Mouse (Mus musculus) ovary, adult 18-20 months (tissue): ENCODE measurements around the gene Stx12.
"Not testable (repeated sequence)": the region's sequence is repeated elsewhere in the genome, so short reads cannot be mapped to it uniquely, and the experiment has no call there.

Source experiments
- DNase-seq: peaks from one replicate; pipeline ENCODE4 v3.0.0; 2022; ENCODE audit warnings: low spot score, mixed read lengths

Gene Stx12

GRCm38 (mm10) chr4:132884064-132884843 lies at the start of gene Stx12:
Stx12 (minus strand) TSS chr4:132884509.
- DNase-seq, result peak; percentile 84

DNA sequence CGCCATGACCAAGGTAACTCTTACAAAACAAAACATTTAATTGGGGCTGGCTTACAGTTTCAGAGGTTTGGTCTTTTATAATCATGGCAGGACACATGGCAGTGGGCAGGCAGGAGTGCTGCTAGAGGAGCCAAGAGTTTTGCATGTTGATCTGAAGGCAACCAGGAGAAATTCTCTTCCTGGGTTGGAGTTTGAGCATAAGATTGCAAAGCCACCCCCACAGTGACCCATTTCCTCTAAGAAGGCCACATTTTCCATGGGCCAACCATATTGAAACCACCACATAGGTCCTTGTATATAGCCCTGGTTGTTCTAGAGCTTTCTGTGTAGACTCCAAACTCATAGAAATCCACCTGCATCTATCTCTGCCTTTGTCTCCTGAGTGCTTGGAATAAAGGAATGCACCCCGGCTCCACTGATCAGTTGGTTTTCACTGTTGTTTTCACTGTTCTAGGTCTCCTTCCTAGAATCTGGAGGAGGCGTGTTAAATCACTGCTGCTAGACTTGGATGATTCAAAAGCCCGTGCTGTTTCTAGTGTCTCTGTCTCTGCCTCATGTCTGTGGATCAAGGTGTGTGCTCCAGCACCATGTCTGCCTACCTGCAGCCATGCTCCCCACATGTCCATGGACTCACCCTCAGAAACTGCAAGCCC lies 48.6 kb upstream of the Stx12 start:
- DNase-seq, result no peak

DNA sequence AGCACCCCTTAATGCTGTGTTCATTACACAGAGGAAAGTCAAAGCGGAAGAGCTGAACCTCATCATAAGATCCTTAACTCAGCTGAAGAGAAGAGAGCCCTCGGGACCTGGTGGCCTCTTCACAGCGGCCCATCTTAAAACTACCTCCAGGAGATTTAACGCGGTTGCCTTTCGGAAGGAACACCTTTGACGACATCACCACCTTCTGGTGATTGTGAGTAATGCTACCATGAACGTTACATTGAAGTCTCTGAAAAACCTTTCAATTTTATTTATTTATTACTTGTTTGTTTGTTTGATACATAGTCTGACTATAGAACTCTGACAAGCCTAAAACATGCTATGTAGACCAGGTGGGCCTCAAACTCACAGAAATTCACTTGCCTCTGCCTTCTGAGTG lies 46.5 kb upstream of the Stx12 start:
- DNase-seq, result no peak

GRCm38 (mm10) chr4:132926520-132926919 lies 42.2 kb upstream of the Stx12 start:
- not testable (repeated sequence) for DNase-seq

DNA sequence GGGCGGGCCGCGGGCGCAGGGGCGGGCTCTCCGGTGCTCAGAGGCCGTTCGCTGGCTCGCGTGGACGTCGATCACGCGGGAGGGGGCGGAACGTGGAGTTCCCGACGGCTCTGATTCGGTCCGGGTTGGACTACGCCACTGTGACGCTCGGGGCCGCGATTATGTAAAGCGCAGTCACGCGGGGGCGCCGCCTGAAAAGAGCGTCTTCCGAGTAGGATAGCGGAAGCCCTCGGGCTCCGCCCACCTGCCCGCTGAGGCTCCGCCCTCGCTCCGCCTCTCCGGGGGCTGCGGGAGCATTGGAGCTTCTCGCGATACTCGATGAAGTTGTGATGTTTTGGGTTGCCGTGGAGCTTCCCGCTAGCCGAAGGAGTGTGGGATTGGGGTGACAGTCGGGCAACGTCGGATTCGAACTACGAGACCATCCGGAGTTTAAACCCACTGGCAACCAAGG lies 38.3 kb upstream of the Stx12 start, which contains the start of gene Fam76a:
Fam76a (minus strand) TSS at position 1 of the 451 bp plus-strand sequence.
- DNase-seq, result peak; percentile 100

DNA sequence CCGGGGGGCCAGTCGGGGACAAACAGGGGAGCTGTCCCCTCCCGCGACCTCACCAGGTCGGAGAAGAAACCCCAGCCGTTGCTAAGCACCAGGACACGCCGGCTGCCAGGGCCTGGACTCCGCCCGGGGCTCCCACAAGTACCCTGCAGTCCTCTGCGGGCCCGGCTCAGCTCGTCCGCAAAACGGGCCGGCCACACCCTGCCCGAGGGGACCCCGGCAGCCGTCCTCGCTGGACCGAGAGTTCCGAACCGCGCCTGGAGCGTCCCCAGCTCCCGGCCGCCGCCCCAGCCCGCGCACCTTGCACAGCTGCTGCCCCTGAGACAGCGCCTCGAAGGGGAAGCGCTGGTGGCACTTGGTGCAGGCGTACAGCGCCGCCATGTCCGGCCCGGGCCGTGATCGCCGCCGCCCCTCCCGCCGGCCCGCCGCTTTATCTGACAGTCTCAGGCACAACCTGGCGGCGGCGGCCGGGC lies 37.8 kb upstream of the Stx12 start:
- no peak for DNase-seq

- DNase-seq, result no peak
Measured at GRCm38 (mm10) chr4:132921488-132921887, 37.2 kb upstream of the Stx12 start.

- DNase-seq, result no peak
Measured at GRCm38 (mm10) chr4:132920171-132920570, 35.9 kb upstream of the Stx12 start.

GRCm38 (mm10) chr4:132918493-132918892 lies 34.2 kb upstream of the Stx12 start:
- DNase-seq, result not testable (repeated sequence)

- DNase-seq, result no peak
Measured at GRCm38 (mm10) chr4:132912156-132912555, 27.8 kb upstream of the Stx12 start.

DNA sequence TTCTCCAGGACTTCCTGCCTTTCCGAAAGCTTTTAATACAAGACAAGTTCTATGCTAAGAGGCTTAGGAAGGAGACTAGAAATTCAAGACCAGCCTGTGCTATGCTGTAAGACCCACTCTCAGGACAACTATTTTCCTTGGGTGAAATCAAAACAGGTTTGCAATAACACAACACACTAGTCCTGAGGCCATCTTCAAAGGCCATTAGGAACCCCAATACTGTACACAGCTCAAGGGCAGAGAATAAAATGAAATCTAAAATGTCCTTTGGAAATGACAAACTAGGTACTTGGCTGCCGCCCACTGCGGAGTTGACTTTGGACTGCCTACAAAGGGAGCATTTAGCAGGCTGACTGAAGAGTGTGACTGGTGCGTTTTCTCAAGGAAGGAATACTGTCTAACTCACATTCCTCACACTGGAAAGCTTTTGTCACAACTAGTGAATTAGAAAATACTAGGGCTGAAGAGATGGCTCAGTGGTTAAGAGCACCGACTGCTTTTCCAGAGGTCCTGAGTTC lies 21.6 kb upstream of the Stx12 start:
- DNase-seq, result no peak

DNA sequence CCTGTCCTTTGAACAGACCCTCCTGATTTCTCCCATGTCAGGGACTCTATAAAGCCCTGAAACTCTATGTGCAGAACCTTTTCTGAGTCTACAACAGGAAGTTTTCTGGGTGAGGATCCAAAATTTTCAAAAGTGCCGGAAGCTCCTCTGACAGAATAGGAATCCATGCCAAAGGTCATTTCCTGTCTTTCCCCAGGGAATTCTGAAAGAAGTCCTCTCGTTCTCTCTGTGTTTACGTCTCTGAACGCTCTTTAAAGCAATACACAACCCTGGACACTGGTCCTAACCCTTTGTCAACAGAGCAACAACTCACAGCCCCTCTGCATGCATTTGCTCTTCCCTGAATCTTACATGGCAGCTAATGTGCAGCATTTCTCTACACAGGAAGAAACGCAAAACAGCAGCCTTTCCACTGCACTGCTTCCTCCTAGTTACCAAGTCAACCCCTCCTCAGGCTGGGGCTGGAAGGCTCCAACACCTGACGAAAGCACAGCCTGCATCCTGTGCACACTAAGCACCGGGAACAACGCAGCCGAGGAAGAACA lies 20.5 kb upstream of the Stx12 start:
- DNase-seq, result no peak

DNA sequence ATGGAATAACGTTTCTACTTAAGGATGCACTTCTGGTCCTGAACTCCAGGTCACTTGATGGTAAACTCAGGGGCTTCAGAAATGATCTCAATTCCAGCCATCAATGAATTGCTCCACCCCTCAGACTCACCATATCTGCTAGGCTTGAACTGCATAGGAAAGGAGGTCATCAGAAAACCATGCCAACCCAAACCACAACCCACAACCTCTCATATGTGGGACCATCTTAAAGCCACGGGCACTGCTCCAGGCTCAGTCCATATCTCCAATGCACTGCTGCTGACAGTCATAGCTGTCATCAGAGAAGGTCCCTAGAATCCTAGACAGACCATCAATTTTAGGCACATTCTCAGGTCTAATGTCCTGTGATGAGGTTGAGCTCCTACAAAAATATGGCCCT lies 19.8 kb upstream of the Stx12 start:
- DNase-seq, result no peak

DNA sequence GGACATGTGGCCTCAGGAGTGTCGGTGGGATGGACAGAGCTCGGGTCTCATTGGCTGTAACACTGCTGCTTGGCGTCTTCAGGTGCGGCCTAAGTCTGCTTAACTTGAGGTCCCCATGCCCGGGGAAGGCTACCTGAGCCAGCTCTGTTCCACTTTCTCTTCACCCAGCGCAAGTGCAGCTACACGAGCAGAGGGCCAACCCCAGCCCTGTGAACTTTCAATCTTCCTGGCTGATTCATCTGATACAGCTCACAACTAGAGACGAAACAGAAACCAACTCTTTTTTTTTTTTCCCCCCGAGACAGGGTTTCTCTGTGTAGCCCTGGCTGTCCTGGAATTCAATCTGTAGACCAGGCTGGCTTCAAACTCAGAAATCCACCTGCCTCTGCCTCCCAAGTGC lies 13.9 kb upstream of the Stx12 start:
- DNase-seq, result no peak

GRCm38 (mm10) chr4:132894402-132894801 lies 10.1 kb upstream of the Stx12 start:
- no peak for DNase-seq

- DNase-seq, result no peak
Measured at GRCm38 (mm10) chr4:132884844-132885374, 600 bp upstream of the Stx12 start.

GRCm38 (mm10) chr4:132883561-132884063 lies 697 bp downstream of the Stx12 start:
- DNase-seq, result no peak

- DNase-seq, result no peak
Measured at GRCm38 (mm10) chr4:132874363-132875097, 9.8 kb downstream of the Stx12 start.

- DNase-seq, result no peak
Measured at GRCm38 (mm10) chr4:132873481-132874362, 10.6 kb downstream of the Stx12 start.

DNA sequence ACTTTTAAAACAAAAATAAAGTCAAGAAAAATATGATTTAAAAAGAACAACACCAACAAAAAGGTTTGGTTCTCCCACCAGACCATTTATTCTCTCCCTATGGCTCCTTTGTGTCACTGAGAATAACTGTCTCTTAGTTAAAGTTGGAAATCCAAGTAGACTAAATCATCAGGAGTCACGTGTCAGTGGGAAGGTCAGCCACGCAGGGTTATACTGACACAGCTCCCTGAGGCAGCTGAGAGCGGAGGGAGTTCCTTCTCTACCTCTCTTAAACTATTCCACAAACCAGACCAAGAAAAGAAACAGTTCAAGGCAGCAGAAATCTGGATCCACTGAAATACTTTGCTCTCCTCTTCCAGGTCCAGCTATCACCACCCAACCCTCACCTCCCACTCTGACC lies 13.2 kb downstream of the Stx12 start:
- DNase-seq, result no peak

DNA sequence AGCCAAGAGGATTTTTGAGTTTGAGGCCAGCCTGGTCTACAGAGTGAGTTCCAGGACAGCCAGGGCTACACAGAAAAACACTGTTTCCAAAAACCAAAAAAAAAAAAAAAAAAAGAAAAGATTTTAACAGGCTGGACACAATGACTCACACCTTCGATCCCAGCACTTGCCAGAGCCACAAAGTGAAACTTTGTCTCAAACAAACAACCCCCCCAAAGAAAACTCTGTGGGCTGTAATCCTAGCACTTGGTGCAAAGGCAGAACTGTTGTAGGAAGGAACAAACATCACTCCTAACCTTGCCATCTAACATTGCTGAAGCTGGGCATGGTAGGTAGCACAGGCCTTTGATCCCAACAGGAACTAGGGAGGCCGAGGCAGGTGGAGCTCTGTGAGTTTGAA lies 19.5 kb downstream of the Stx12 start:
- no peak for DNase-seq
